ENCODE assay signal across 8 mouse cellular contexts in genomic region chr2:157914105-157914764, GRCm38 (mm10). TPM values are rescaled to one million over a fixed set of nuclear protein-coding genes. Genes with fewer than 3 reads are reported as not detected.
A peak's percentile ranks its signal among the peaks of the same experiment; 100 is the strongest.
DNase-seq lines count a peak whose midpoint lies in the region; ATAC-seq and TF ChIP-seq lines count a peak whose summit lies in the region.

Gene Vstm2l (plus strand): TSS chr2:157914653.

- TF ChIP-seq EP300 in ES-Bruce4 (IDR thresholded peaks at IDR 0.05; ENCODE audit: insufficient read depth, low read depth, low read length): no peak

- no peak for TF ChIP-seq POLR2A in ES-Bruce4 (IDR thresholded peaks at IDR 0.05; ENCODE audit: insufficient read depth, low read length)

- H3K4me2 ChIP-seq in hindbrain, postnatal 0 days (ENCODE audit: low read depth, low read length): peak within 1 kb of the TSS; percentile 74
- peak within 1 kb of the TSS; percentile 32 for H3K4me2 ChIP-seq in liver, embryonic 13.5 days
- peak within 1 kb of the TSS; percentile 42 for H3K4me2 ChIP-seq in stomach, embryonic 14.5 days (replicated peaks; ENCODE audit: low read depth, low read length)

- peak; percentile 44 for ATAC-seq in hindbrain, postnatal 0 days
- ATAC-seq in liver, embryonic 13.5 days (ENCODE audit: low read depth): no peak
- ATAC-seq in stomach, embryonic 14.5 days (ENCODE audit: insufficient number of reproducible peaks, insufficient read depth, low FRiP score, low read depth): no peak; the same call in 1 of the 2 replicates

- H3K4me1 ChIP-seq in ES-Bruce4 (ENCODE audit: control insufficient read depth, insufficient read depth, low read length): no peaks in the 10 kb centered on the region
- H3K4me1 ChIP-seq in embryonic facial prominence, embryonic 10.5 days: peaks cover 16% of the 10 kb centered on the region
- no peaks in the 10 kb centered on the region; the same call in 1 of the 2 replicates for H3K4me1 ChIP-seq in hindbrain, postnatal 0 days (ENCODE audit: insufficient read depth, low read length)
- H3K4me1 ChIP-seq in liver, embryonic 13.5 days (replicated peaks): 0 out of 2 replicates have a peak, but pooled peaks cover 5% of the 10 kb centered on the region
- no peaks in the 10 kb centered on the region for H3K4me1 ChIP-seq in stomach, embryonic 14.5 days (ENCODE audit: control insufficient read depth, insufficient read depth, low read length)

- DNase-seq in adrenal gland, postnatal 10 days: peak; percentile 43
- DNase-seq in adrenal gland, adult 2 months: no peak
- DNase-seq in embryonic facial prominence, embryonic 10.5 days (ENCODE audit: low spot score): peak; percentile 54
- peak; percentile 89 for DNase-seq in hindbrain, postnatal 0 days (ENCODE audit: low spot score)
- no peak for DNase-seq in liver, embryonic 13.5 days
- no peak for DNase-seq in gastrocnemius, adult 2 months

- intact Hi-C loops in gastrocnemius, adult 2 months (cut with DNase I): no loop called here

- H3K9me3 ChIP-seq in ES-Bruce4 (replicated peaks; ENCODE audit: control insufficient read depth, insufficient read depth, low read length, poor library complexity, severe bottlenecking): no peaks in the 10 kb centered on the region
- H3K9me3 ChIP-seq in embryonic facial prominence, embryonic 10.5 days: no peaks in the 10 kb centered on the region
- no peaks in the 10 kb centered on the region for H3K9me3 ChIP-seq in hindbrain, postnatal 0 days (ENCODE audit: low read length)
- H3K9me3 ChIP-seq in liver, embryonic 13.5 days (replicated peaks): no peaks in the 10 kb centered on the region
- no peaks in the 10 kb centered on the region for H3K9me3 ChIP-seq in stomach, embryonic 14.5 days (ENCODE audit: control insufficient read depth, low read depth, low read length)

- peaks cover 6% of the 10 kb centered on the region for H3K27me3 ChIP-seq in ES-Bruce4 (ENCODE audit: control insufficient read depth, insufficient read depth, low read length, poor library complexity, severe bottlenecking)
- peaks cover 65% of the 10 kb centered on the region for H3K27me3 ChIP-seq in embryonic facial prominence, embryonic 10.5 days (replicated peaks; ENCODE audit: low read depth, poor library complexity, severe bottlenecking)
- H3K27me3 ChIP-seq in hindbrain, postnatal 0 days (ENCODE audit: insufficient read depth, low read length): 0 out of 2 replicates have a peak, but pooled peaks cover 7% of the 10 kb centered on the region
- peaks cover 58% of the 10 kb centered on the region for H3K27me3 ChIP-seq in liver, embryonic 13.5 days
- peaks cover 32% of the 10 kb centered on the region for H3K27me3 ChIP-seq in stomach, embryonic 14.5 days (ENCODE audit: control insufficient read depth, insufficient read depth, low read length)

- H3K27ac ChIP-seq in ES-Bruce4 (ENCODE audit: insufficient read depth, low read length): no peak within 1 kb of the TSS
- no peak within 1 kb of the TSS for H3K27ac ChIP-seq in embryonic facial prominence, embryonic 10.5 days (replicated peaks)
- H3K27ac ChIP-seq in hindbrain, postnatal 0 days: peak within 1 kb of the TSS; percentile 77
- H3K27ac ChIP-seq in liver, embryonic 13.5 days: no peak within 1 kb of the TSS
- H3K27ac ChIP-seq in stomach, embryonic 14.5 days (ENCODE audit: low read length): no peak within 1 kb of the TSS
- H3K27ac ChIP-seq in gastrocnemius, adult 2 months: no peak within 1 kb of the TSS

- peak within 1 kb of the TSS; percentile 57 for H3K4me3 ChIP-seq in ES-Bruce4 (ENCODE audit: low read depth, low read length)
- H3K4me3 ChIP-seq in embryonic facial prominence, embryonic 10.5 days: peak within 1 kb of the TSS; percentile 53
- peak within 1 kb of the TSS; percentile 57 for H3K4me3 ChIP-seq in hindbrain, postnatal 0 days (ENCODE audit: low read length)
- peak within 1 kb of the TSS; percentile 17 for H3K4me3 ChIP-seq in liver, embryonic 13.5 days (replicated peaks)
- H3K4me3 ChIP-seq in stomach, embryonic 14.5 days (ENCODE audit: low read depth, low read length): peak within 1 kb of the TSS; percentile 24
- no peak within 1 kb of the TSS for H3K4me3 ChIP-seq in gastrocnemius, adult 2 months

- H3K9ac ChIP-seq in ES-Bruce4 (ENCODE audit: low read depth, poor library complexity, severe bottlenecking): peak within 1 kb of the TSS; percentile 39
- H3K9ac ChIP-seq in hindbrain, postnatal 0 days (replicated peaks; ENCODE audit: low read length): peak within 1 kb of the TSS; percentile 58
- no peak within 1 kb of the TSS for H3K9ac ChIP-seq in liver, embryonic 13.5 days
- H3K9ac ChIP-seq in stomach, embryonic 14.5 days (replicated peaks; ENCODE audit: low read depth, low read length): no peak within 1 kb of the TSS

- no peak for TF ChIP-seq CTCF in ES-Bruce4 (IDR thresholded peaks at IDR 0.05; ENCODE audit: low read depth, low read length)
- TF ChIP-seq CTCF in hindbrain, postnatal 0 days (IDR thresholded peaks at IDR 0.05; ENCODE audit: low read depth): no peak
- TF ChIP-seq CTCF in gastrocnemius, adult 2 months (IDR thresholded peaks at IDR 0.05): no peak

- 2% methylated on average over 62 of the region's 62 CpGs for WGBS in embryonic facial prominence, embryonic 10.5 days
- WGBS in hindbrain, postnatal 0 days: 2% methylated on average over 58 of the region's 62 CpGs
- WGBS in liver, embryonic 13.5 days (ENCODE audit: insufficient replicate concordance): 6% methylated on average over 57 of the region's 62 CpGs
- WGBS in stomach, embryonic 14.5 days: 4% methylated on average over 55 of the region's 62 CpGs

- no peaks in the 10 kb centered on the region for H3K36me3 ChIP-seq in ES-Bruce4 (ENCODE audit: control insufficient read depth, insufficient read depth, low read length, poor library complexity, severe bottlenecking)
- no peaks in the 10 kb centered on the region for H3K36me3 ChIP-seq in embryonic facial prominence, embryonic 10.5 days (replicated peaks)
- no peaks in the 10 kb centered on the region for H3K36me3 ChIP-seq in hindbrain, postnatal 0 days (ENCODE audit: insufficient read depth, low read length)
- H3K36me3 ChIP-seq in liver, embryonic 13.5 days: no peaks in the 10 kb centered on the region
- no peaks in the 10 kb centered on the region for H3K36me3 ChIP-seq in stomach, embryonic 14.5 days (ENCODE audit: control insufficient read depth, insufficient read depth, low read length)

RNA-seq across cellular contexts. Expression of gene Vstm2l, which starts in this region (rescaled TPM):
- 10 to 100 TPM in 1 of 2 experiments, 1 to 10 TPM in 1; 7.3 to 15.7 TPM for total RNA-seq in adrenal gland, postnatal 10 days (2021)
- total RNA-seq in adrenal gland, adult 2 months (2021): 1 to 10 TPM; 1.6 to 2.0 TPM
- polyA plus RNA-seq in adrenal gland, adult 2 months (2012; rRNA removed): 6.4 and 9.0 TPM in 2 replicates
- polyA plus RNA-seq in ES-Bruce4 (2011; ENCODE audit: insufficient read depth, insufficient read length, low read depth, missing spikeins): not detected in 2 replicates
- polyA plus RNA-seq in embryonic facial prominence, embryonic 10.5 days (2016; fragmentation: Nextera tagmentation; extraction: Ambion mirVana): 0.21 and 0.46 TPM in 2 replicates
- total RNA-seq in hindbrain, postnatal 0 days (2014; rRNA removed): 318 and 326 TPM in 2 replicates
- 46.4 TPM in 2 replicates for polyA plus RNA-seq in hindbrain, postnatal 0 days (2015; fragmentation: Nextera tagmentation; extraction: Ambion mirVana)
- polyA plus RNA-seq in liver, embryonic 13.5 days (2015; fragmentation: Nextera tagmentation; extraction: Ambion mirVana): not detected in 2 replicates
- 0.17 and 0.49 TPM in 2 replicates for polyA plus RNA-seq in stomach, embryonic 14.5 days (2014; fragmentation: Nextera tagmentation; extraction: Ambion mirVana)
- not detected for total RNA-seq in gastrocnemius, adult 2 months (2021)

Comparison
In these comparisons a context has a peak if more than half of its experiments do, and no peak if none do; other contexts are left out.
1. RNA of gene Vstm2l (total RNA-seq): 318 to 326 TPM in hindbrain, postnatal 0 days; 7.3 to 15.7 TPM in adrenal gland, postnatal 10 days, 1.6 to 2.0 TPM in adrenal gland, adult 2 months and not detected in gastrocnemius, adult 2 months; every median in the first group is over 10 times any median in the second.
2. DNase-seq: peak in adrenal gland, postnatal 10 days (single experiment) and hindbrain, postnatal 0 days (single experiment); none in adrenal gland, adult 2 months (single experiment), liver, embryonic 13.5 days (single experiment) and gastrocnemius, adult 2 months (single experiment).
3. Peak in DNase-seq and H3K4me3 ChIP-seq in embryonic facial prominence, embryonic 10.5 days; RNA of the gene not detected or under 1 TPM.
4. H3K9ac ChIP-seq: peak in ES-Bruce4 (single experiment) and hindbrain, postnatal 0 days (single experiment); none in liver, embryonic 13.5 days (single experiment) and stomach, embryonic 14.5 days (single experiment).
5. Peak in every context shown above with its lines, with median percentiles within 50 percentile points of each other: H3K4me2 ChIP-seq.